Mouse (Mus musculus) embryonic stem cell, embryonic (primary cell): ENCODE data around the gene Aldoart2.

Source experiments
- CTCF ChIA-PET, 4 experiments: fragments of 300-600 bp in 2 of 4; fragments of 350-600 bp in 2 of 4; sonication (Branson Sonifier 250); formaldehyde crosslinking; loops; one replicate each; lab custom pipeline; 2022; ENCODE audit warnings: inconsistent platforms in 2 of 4; lab: Charles Lee
- POLR2A ChIA-PET, 4 experiments: fragments of 300-600 bp in 2 of 4; fragments of 350-600 bp in 2 of 4; sonication (Branson Sonifier 250); formaldehyde crosslinking; loops; one replicate each; lab custom pipeline; 2022; ENCODE audit warnings: antibody characterized with exemption in 4 of 4, inconsistent platforms in 1 of 4; lab: Charles Lee

Aldoart2 gene

DNA sequence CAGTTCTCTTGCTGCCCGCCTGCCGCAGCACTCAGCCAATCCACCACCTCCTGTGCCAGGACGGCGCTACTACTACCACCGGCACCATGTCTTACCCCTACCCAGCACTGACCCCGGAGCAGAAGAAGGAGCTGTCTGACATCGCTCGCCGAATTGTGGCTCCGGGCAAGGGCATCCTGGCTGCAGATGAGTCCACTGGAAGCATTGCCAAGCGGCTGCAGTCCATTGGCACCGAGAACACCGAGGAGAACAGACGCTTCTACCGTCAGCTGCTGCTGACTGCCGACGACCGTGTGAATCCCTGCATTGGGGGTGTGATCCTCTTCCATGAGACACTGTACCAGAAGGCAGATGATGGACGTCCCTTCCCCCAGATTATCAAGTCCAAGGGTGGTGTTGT is at the start of gene Aldoart2:
Aldoart2 (plus strand) TSS at position 34 of the 400 bp plus-strand sequence.
- ChIA-PET POLR2A (interaction anchor here in 2 of 4 experiments (0.6 to 1.8 kb wide), 3 partner anchors 33 to 262 kb away, joined by 3 to 7 read pairs (median 3); partner anchors contain the start of genes Insm2 (in 1 of the 2) and Ppp2r3c (in 1 of the 2)), CTCF (interaction anchor here (0.6 to 1.8 kb wide), 18 partner anchors 8 to 251 kb away, joined by 3 to 12 read pairs (median 4); partner anchors contain the start of gene Insm2 (in 1 of the 4))

DNA sequence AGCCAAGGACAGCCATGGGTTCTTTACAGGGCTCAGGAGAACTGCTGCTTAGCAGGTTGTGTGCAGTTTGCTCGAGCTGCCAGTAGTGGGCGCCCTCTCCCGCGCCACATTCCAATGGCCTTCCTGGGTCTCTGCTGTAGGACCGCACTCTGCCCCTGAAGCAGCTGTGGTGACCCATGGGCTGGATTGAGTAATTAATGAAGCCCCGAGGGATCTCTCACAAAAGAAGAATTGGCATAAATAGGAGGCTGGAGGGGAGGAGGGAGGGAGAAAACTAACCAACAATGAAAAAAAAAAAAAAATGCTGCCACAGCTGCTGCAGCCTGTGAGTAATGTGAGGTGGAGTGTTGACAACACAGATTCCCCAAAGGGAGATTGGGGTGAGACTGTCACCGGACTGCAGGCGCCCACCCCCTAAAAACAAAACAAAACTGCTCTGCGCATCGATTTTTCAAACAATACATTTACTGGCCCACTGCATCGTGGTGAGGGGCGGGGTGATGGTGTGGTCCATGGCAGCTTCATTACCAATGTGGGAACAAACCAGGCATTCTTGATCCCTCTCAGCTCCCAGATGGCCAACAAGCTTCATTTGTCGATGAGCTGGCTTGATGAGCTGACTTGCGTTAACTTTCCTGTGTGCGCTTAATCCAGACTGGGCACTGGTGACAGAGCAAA is 46.8 kb upstream of the Aldoart2 start:
- POLR2A ChIA-PET, result interaction anchor here in 3 of 4 experiments (0.7 to 1.5 kb wide), 10 partner anchors 9 to 205 kb away, joined by 3 to 7 read pairs (median 4); partner anchors contain the start of gene Nfkbia (in 1 of the 3)
- CTCF ChIA-PET, result interaction anchor here (0.5 to 2.0 kb wide), 37 partner anchors 9 to 1198 kb away, joined by 3 to 11 read pairs (median 4); partner anchors contain the start of genes Aldoart2 (in 1 of the 4) and Insm2 (in 1 of the 4)

GRCm38 (mm10) chr12:55526983-55527752 is 37.9 kb upstream of the Aldoart2 start:
- CTCF ChIA-PET, result interaction anchor here in 1 of 4 experiments (0.9 to 2.6 kb wide), 3 partner anchors 9 to 37 kb away, joined by 3 to 11 read pairs (median 4); partner anchors contain the start of gene Aldoart2

DNA sequence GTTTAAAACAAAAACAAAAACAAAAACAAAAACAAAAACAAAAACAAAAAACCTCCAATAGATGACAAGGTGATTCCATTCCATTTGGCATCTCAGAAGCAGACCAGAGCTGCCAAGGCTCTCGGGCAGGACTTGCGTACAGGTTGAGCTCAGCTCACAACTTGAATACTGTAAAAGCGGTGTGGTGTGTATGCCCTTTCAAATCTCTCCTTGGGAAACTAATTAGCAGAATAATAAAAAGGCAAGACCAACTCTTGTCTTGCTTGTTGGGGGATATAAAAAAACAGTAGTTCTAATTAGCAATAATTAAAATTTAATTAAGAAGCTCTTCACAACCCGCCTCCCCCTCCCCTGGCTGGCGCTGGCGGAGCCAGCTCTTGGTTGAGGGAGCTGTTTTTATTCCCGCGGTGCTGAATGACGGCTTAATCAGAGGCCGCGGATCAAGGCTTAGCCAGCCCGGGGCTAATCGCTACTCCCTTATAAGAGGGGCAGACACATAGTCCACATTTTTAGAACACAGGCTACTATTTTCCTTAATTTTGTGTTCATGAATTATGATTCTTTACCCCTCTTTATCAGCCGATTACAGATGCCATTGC is 28.4 kb upstream of the Aldoart2 start:
- ChIA-PET CTCF (interaction anchor here (0.6 to 1.4 kb wide), 10 partner anchors 9 to 258 kb away, joined by 3 to 8 read pairs (median 3); partner anchors contain the start of gene Aldoart2 (in 3 of the 4)), POLR2A (interaction anchor here in 2 of 4 experiments (0.9 to 1.2 kb wide), 4 partner anchors 9 to 257 kb away, joined by 3 to 4 read pairs (median 4); no protein-coding TSS in a partner anchor)

More at GRCm38 (mm10) chr12:55526983-55527752, 37.9 kb upstream of the Aldoart2 start:
- POLR2A ChIA-PET, result interaction anchor here in 2 of 4 experiments (0.6 to 2.0 kb wide), 8 partner anchors 9 to 107 kb away, joined by 3 to 7 read pairs (median 4); no protein-coding TSS in a partner anchor

DNA sequence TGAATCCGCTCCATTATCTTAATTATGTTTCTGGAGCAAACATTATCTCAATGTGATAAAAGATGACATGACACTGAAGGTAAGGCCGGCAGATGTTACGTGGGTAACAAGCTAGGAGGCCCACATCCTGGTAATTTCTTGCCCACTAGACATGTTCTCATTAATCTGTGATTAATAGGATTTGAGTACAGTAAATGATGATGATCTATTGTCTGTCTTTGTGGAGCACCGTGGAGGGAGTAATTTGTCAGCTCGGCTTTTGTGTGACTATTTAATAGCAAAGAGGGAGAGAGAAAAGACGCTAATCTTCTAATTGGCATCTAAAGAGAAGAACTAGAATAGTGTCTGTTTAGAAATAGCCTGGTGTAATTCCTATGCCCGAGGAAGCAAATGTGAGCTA is 27.3 kb upstream of the Aldoart2 start:
- ChIA-PET POLR2A (interaction anchor here in 1 of 4 experiments (0.7 kb wide), 1 partner anchor 63 kb away, joined by 4 read pairs; no protein-coding TSS in a partner anchor), CTCF (no interaction called here)

DNA sequence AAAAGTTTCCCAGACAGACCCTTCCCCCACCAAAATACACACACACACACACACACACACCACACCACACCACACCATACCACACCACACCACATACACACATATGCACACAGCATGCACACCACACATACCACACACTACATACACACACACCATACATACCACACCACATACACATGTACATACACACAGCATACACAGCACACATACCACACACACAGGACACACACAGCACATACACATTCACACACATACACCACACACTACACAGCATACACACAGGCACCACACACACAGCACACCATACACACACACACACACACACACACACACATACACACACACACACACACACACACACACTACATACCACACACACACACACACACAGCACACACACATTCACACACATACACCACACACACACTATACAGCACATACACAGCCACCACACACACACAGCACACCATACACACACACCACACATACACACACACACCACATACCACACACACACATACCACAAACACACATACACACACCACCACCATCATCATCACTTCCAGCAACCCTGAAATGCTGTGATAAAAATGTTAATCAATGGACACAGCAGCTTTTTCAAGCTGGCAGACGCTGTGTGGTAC is 26.6 kb upstream of the Aldoart2 start:
- POLR2A ChIA-PET, result interaction anchor here in 2 of 4 experiments (0.7 to 2.6 kb wide), 2 partner anchors 12 to 64 kb away, joined by 4 to 7 read pairs; no protein-coding TSS in a partner anchor
- CTCF ChIA-PET, result interaction anchor here in 2 of 4 experiments (0.5 to 1.2 kb wide), 3 partner anchors 9 to 26 kb away, joined by 3 to 4 read pairs (median 3); no protein-coding TSS in a partner anchor

GRCm38 (mm10) chr12:55539157-55539556 is 25.9 kb upstream of the Aldoart2 start:
- POLR2A ChIA-PET, result interaction anchor here in 2 of 4 experiments (0.7 to 2.6 kb wide), 2 partner anchors 11 to 750 kb away, joined by 4 to 7 read pairs; no protein-coding TSS in a partner anchor
- CTCF ChIA-PET, result interaction anchor here in 3 of 4 experiments (0.5 to 1.2 kb wide), 6 partner anchors 8 to 35 kb away, joined by 3 to 8 read pairs (median 4); partner anchors contain the start of gene Aldoart2 (in 1 of the 3)

GRCm38 (mm10) chr12:55554901-55555300 is 10.1 kb upstream of the Aldoart2 start:
- ChIA-PET POLR2A (interaction anchor here in 1 of 4 experiments (0.6 to 0.8 kb wide), 2 partner anchors 8 to 9 kb away, joined by 3 read pairs; no protein-coding TSS in a partner anchor), CTCF (interaction anchor here in 1 of 4 experiments (1.4 kb wide), 1 partner anchor 9 kb away, joined by 3 read pairs; no protein-coding TSS in a partner anchor)

- CTCF ChIA-PET, result interaction anchor here in 2 of 4 experiments (0.6 to 0.7 kb wide), 2 partner anchors 43 to 303 kb away, joined by 3 to 4 read pairs; no protein-coding TSS in a partner anchor
- POLR2A ChIA-PET, result no interaction called here
Observed at GRCm38 (mm10) chr12:55557866-55558265, 7.2 kb upstream of the Aldoart2 start.

DNA sequence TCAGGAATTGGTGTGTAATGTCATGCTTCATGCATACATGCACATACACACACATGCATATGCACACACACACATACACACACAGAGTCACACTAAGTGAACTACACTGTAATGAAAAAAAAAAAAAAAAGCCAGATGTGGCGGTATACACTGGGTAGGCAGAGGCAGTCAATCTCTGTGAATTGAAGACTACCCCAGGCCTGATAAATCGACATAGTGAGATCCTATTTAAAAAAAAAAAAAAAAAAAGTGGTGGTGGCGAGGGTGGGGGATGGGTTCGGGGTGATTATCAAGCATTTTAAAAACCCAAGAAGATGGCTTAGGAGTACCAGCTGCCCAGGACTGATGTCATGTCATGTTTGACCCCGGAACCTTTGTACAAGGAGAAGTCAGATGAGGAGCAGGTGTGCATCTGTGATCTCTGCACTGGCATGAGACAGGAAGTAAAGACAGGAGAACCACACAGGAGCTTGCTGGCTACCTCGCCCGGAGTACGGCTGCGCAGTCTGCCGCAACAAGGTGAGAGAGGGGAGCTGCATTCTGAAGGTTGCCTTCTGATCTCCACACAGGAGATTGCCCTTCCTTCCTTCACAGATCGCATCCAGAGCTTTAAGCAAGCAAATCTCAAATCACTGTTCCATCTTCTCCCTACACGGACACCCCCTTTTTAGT is 5.7 kb upstream of the Aldoart2 start:
- ChIA-PET POLR2A (interaction anchor here in 2 of 4 experiments (0.6 to 1.5 kb wide), 4 partner anchors 8 to 144 kb away, joined by 3 read pairs; no protein-coding TSS in a partner anchor), CTCF (interaction anchor here in 1 of 4 experiments (0.7 kb wide), 1 partner anchor 98 kb away, joined by 4 read pairs; no protein-coding TSS in a partner anchor)

GRCm38 (mm10) chr12:55560025-55560690 is 4.9 kb upstream of the Aldoart2 start:
- ChIA-PET CTCF (interaction anchor here in 1 of 4 experiments (0.7 to 1.1 kb wide), 3 partner anchors 13 to 97 kb away, joined by 3 to 4 read pairs (median 3); no protein-coding TSS in a partner anchor), POLR2A (interaction anchor here in 2 of 4 experiments (0.6 to 1.5 kb wide), 3 partner anchors 14 to 143 kb away, joined by 3 read pairs; no protein-coding TSS in a partner anchor)

- CTCF ChIA-PET, result interaction anchor here in 3 of 4 experiments (0.5 to 1.8 kb wide), 18 partner anchors 8 to 272 kb away, joined by 3 to 12 read pairs (median 4); no protein-coding TSS in a partner anchor
Observed at GRCm38 (mm10) chr12:55563742-55564141, 1.3 kb upstream of the Aldoart2 start.

GRCm38 (mm10) chr12:55564187-55564963 is 664 bp upstream of the Aldoart2 start:
- CTCF ChIA-PET, result interaction anchor here (0.5 to 1.8 kb wide), 29 partner anchors 8 to 272 kb away, joined by 3 to 12 read pairs (median 3); partner anchors contain the start of gene Insm2 (in 1 of the 4)
- POLR2A ChIA-PET, result interaction anchor here in 2 of 4 experiments (0.6 to 1.8 kb wide), 4 partner anchors 10 to 261 kb away, joined by 3 to 7 read pairs (median 3); partner anchors contain the start of genes Insm2 (in 1 of the 2) and Ppp2r3c (in 1 of the 2)

More at GRCm38 (mm10) chr12:55563742-55564141, 1.3 kb upstream of the Aldoart2 start:
- POLR2A ChIA-PET, result interaction anchor here in 1 of 4 experiments (0.9 to 1.4 kb wide), 3 partner anchors 9 to 260 kb away, joined by 3 read pairs; partner anchors contain the start of gene Insm2

DNA sequence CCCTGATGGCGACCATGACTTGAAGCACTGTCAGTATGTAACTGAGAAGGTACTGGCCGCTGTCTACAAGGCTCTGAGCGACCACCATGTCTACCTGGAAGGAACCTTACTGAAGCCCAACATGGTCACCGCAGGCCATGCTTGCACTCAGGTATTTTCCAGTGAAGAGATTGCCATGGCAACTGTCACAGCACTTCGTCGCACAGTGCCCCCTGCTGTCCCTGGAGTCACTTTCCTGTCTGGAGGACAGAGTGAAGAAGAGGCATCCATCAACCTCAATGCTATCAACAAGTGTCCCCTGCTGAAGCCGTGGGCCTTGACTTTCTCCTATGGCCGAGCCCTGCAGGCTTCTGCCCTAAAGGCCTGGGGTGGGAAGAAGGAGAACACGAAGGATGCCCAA is 828 bp downstream of the Aldoart2 start:
- CTCF ChIA-PET, result interaction anchor here in 1 of 4 experiments (1.1 kb wide), 1 partner anchor 48 kb away, joined by 4 read pairs; no protein-coding TSS in a partner anchor
- POLR2A ChIA-PET, result interaction anchor here in 1 of 4 experiments (1.8 kb wide), 1 partner anchor 263 kb away, joined by 7 read pairs; the partner anchor contains the start of gene Ppp2r3c
